Mouse (Mus musculus) heart, adult 10 weeks (tissue): Measurements from ENCODE around the gene Actg1. TPM values are rescaled to one million over a fixed set of nuclear protein-coding genes. Genes with fewer than 3 reads are reported as not detected.

Source experiments
- polyA plus RNA-seq: library from polyadenylated mRNA; stranded (reverse); fragments of 350-450 nt; fragmentation: Illumina TruSeq; extraction: RNeasy Lipid Tissue Mini Kit (QIAGEN cat#74804); gene quantifications from one replicate; pipeline ENCODE4 v1.2.3, GENCODE M21; 2014; ENCODE audit warnings: low read depth, low replicate concordance

The Actg1 gene
- 443 TPM for polyA plus RNA-seq

DNA sequence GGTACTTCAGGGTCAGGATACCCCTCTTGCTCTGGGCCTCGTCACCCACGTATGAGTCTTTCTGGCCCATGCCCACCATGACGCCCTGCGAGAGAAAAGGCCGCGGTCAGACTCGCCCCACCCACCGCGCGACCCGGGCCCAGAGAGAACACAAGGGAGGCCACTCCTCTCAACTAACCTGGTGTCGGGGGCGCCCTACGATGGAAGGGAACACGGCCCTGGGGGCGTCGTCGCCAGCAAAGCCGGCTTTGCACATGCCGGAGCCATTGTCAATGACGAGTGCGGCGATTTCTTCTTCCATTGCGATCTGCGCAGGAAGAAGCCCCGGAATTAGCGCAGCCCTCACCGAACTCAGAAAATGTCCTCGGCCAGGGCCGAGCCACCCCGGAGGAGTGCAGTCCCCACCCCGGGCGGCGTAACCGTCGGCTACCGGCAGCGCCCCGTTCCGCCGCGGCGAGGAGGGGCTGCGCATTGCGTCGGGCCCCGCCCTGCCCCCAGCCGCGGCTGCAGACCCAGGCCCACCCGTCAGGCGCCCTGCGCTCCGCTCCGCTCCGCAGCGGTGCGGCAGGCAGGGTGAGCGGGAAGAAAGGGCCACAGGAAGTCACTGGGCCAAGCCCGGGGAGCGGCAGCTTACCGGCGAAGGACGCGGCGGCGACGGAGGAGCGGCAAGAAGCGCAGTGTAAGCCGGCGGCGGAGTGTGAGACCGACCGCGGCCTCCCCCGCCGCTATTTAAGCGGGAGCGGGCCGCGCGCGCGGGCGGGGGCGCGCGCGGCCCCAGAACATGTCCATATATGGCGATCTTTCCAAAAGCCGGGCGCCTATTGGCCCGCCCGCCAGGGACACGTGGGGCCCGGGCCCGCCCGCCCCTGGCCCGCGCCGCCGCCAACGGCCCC, at the start of gene Actg1:
Gene Actg1 (minus strand): TSS at position 752 of the 893 bp plus-strand sequence.

DNA sequence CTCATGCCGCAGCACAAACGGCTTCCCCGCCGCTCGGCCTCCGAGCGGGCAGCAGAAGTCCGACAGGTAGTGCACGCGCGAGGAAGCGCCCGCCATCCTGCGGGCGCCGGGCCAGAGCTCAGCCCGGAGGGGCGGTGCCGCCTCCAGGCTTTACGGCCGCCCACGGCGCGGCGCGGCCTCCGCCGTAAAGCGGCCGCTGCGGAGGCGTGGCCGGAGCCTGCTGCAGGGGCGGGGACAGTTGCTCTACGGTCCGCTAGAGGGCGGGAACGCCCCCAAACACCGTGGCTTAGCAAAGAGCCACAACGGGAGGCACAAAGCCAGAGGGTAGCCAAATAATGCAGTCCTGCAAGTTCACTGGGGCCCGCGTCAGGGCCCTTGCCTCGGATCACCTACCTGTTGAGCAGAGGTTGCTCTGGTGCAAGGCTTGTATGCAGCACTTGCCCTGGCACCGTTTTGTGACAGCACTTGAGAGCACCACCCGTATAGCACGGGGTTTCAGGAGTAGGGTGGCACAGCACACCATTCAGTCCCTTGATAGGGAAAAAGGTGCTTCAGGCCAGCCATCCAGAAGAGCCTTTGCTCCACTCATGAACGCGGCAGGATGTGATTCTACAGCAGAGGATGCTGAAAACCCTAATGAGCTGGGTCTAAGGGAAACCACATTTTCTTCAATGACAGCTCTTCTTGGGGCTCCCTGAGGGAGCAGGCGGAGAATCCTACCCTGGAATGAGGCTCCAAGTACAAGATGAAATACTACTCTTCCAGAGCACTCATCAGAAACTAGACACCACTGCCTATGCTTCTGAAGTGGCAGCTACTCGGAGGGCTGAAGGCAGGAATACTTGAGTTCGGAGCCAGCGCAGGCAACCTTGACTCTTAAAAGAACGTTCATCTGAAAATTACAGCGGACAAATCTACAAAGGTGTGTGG, 30.5 kb upstream of the Actg1 start, which contains the start of gene Faap100:
Gene Faap100 (minus strand): TSS at position 154 of the 930 bp plus-strand sequence.

DNA sequence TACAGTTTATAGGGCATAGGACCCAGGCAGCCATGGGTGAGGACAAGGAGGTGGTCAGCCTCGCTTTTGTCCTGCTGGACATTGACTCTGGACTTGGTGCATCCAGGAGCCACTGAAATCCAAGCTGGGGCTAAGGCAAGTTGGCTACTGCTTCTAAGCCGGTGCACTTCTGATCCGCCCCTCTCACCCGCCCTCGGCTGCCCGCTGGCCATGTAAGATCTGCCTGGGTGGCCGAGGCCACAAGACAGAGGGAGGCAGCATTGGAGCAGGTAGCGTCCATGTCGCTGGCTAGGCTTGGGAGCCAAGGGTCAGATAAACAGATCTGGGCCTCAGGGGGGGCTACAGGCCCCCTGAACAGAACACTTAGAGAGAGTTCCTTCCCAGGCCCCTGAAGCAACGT, 13.0 kb upstream of the Actg1 start, which contains the start of gene Fscn2:
Gene Fscn2 (plus strand): TSS at position 240 of the 400 bp plus-strand sequence.

Other genes with a start within 250 kb of the Actg1 start
- 12.5 TPM for gene Tepsin, start 249.8 kb downstream of the Actg1 start, polyA plus RNA-seq
- gene Ndufaf8, start 249.6 kb downstream of the Actg1 start, polyA plus RNA-seq = 112 TPM
- 75.6 TPM for gene Slc38a10, start 197.2 kb downstream of the Actg1 start, polyA plus RNA-seq
- gene Bahcc1, start 115.6 kb downstream of the Actg1 start, polyA plus RNA-seq = 8.2 TPM
- not detected for gene Fscn2, start 13.0 kb upstream of the Actg1 start, polyA plus RNA-seq
- 12.4 TPM for gene Faap100, start 30.2 kb upstream of the Actg1 start, polyA plus RNA-seq
- 46.6 TPM for gene Nploc4, start 89.2 kb upstream of the Actg1 start, polyA plus RNA-seq
- gene Tspan10, start 94.1 kb upstream of the Actg1 start, polyA plus RNA-seq = not detected
- 1.0 TPM for gene Pde6g, start 105.0 kb upstream of the Actg1 start, polyA plus RNA-seq
- 53.5 TPM for gene Oxld1, start 109.5 kb upstream of the Actg1 start, polyA plus RNA-seq
- gene Ccdc137, start 109.6 kb upstream of the Actg1 start, polyA plus RNA-seq = 10.3 TPM
- 11.3 TPM for gene Arl16, start 119.1 kb upstream of the Actg1 start, polyA plus RNA-seq
- 230 TPM for gene Mrpl12, start 136.1 kb upstream of the Actg1 start, polyA plus RNA-seq
- 12.9 TPM for gene Slc25a10, start 143.3 kb upstream of the Actg1 start, polyA plus RNA-seq
- 0.81 TPM for gene Gcgr, start 182.2 kb upstream of the Actg1 start, polyA plus RNA-seq
- 64.9 TPM for gene Mcrip1, start 201.2 kb upstream of the Actg1 start, polyA plus RNA-seq
- not detected for gene Ppp1r27, start 202.6 kb upstream of the Actg1 start, polyA plus RNA-seq
- gene P4hb, start 224.7 kb upstream of the Actg1 start, polyA plus RNA-seq = 176 TPM
- 159 TPM for gene Arhgdia, start 233.1 kb upstream of the Actg1 start, polyA plus RNA-seq
- gene Alyref, start 249.8 kb upstream of the Actg1 start, polyA plus RNA-seq = 25.3 TPM
- gene Anapc11, start 249.9 kb upstream of the Actg1 start, polyA plus RNA-seq = 53.2 TPM